Mouse (Mus musculus): ENCODE results near the gene Il17re. TPM values are rescaled to one million over a fixed set of nuclear protein-coding genes. Genes with fewer than 3 reads are reported as not detected.

Il17re gene
- polyA plus RNA-seq, 1 experiment from 2014 or later = 16.2 TPM

- ATAC-seq (no peak), DNase-seq (ENCODE audit: low spot score) (no peak)
- no peaks in the 10 kb centered on the region for H3K4me1 ChIP-seq (ENCODE audit: insufficient read depth, low read depth, low read length)
- no peak overlapping the region for H3K27ac ChIP-seq (ENCODE audit: low read length)
- H3K27me3 ChIP-seq (replicated peaks; ENCODE audit: insufficient read depth, low read length) = no peaks in the 10 kb centered on the region
- WGBS = 94% methylated on average over 3 of the region's 3 CpGs
- no peaks in the 10 kb centered on the region for H3K9me3 ChIP-seq (ENCODE audit: low read length)
- H3K9ac ChIP-seq (replicated peaks; ENCODE audit: low read depth) = no peak overlapping the region
- H3K36me3 ChIP-seq (ENCODE audit: insufficient read depth, low read length) = peaks cover 51% of the 10 kb centered on the region
- H3K4me2 ChIP-seq (replicated peaks; ENCODE audit: low read depth, low read length) = no peak overlapping the region
- TF ChIP-seq CTCF (IDR thresholded peaks at IDR 0.05) (no peak), EP300 (IDR thresholded peaks at IDR 0.05) (no peak)
- H3K4me3 ChIP-seq (ENCODE audit: low read depth, low read length) = no peak overlapping the region
Measured at GRCm38 (mm10) chr6:113514600-113514999, 56.3 kb downstream of the Il17re start.

GRCm38 (mm10) chr6:113517434-113518080 is 59.3 kb downstream of the Il17re start:
- ATAC-seq (no peak), DNase-seq (ENCODE audit: low spot score) (no peak)
- 84% methylated on average over 8 of the region's 8 CpGs for WGBS
- H3K9ac ChIP-seq (replicated peaks; ENCODE audit: low read depth) = no peak overlapping the region
- no peaks in the 10 kb centered on the region for H3K4me1 ChIP-seq (ENCODE audit: insufficient read depth, low read depth, low read length)
- TF ChIP-seq CTCF (IDR thresholded peaks at IDR 0.05) (no peak), EP300 (IDR thresholded peaks at IDR 0.05) (no peak)
- H3K36me3 ChIP-seq (ENCODE audit: insufficient read depth, low read length) = peaks cover 71% of the 10 kb centered on the region
- H3K4me2 ChIP-seq (replicated peaks; ENCODE audit: low read depth, low read length) = no peak overlapping the region
- H3K27ac ChIP-seq (ENCODE audit: low read length) = no peak overlapping the region
- H3K9me3 ChIP-seq (ENCODE audit: low read length) = no peaks in the 10 kb centered on the region
- H3K27me3 ChIP-seq (replicated peaks; ENCODE audit: insufficient read depth, low read length) = no peaks in the 10 kb centered on the region
- H3K4me3 ChIP-seq (ENCODE audit: low read depth, low read length) = no peak overlapping the region

Small RNA genes within 50 kb of the gene (microRNA-seq; reads per million reads assigned to microRNA genes)
- not detected for gene Gm24387

Other genes with a start within 250 kb of the Il17re start
- 27.4 and 33.6 TPM in 2 replicates for gene Mtmr14, start 220.6 kb upstream of the Il17re start, polyA plus RNA-seq (2015; fragmentation: Nextera tagmentation; extraction: Ambion mirVana)
- gene Cpne9, start 176.2 kb upstream of the Il17re start, polyA plus RNA-seq (2015; fragmentation: Nextera tagmentation; extraction: Ambion mirVana) = not detected in 2 replicates
- 8.2 and 9.2 TPM in 2 replicates for gene Brpf1, start 151.3 kb upstream of the Il17re start, polyA plus RNA-seq (2015; fragmentation: Nextera tagmentation; extraction: Ambion mirVana)
- gene Ogg1, start 131.5 kb upstream of the Il17re start, polyA plus RNA-seq (2015; fragmentation: Nextera tagmentation; extraction: Ambion mirVana) = 11.7 and 12.4 TPM in 2 replicates
- gene Camk1, start 114.5 kb upstream of the Il17re start, polyA plus RNA-seq (2015; fragmentation: Nextera tagmentation; extraction: Ambion mirVana) = 110 and 129 TPM in 2 replicates
- 33.2 and 36.7 TPM in 2 replicates for gene Tada3, start 80.6 kb upstream of the Il17re start, polyA plus RNA-seq (2015; fragmentation: Nextera tagmentation; extraction: Ambion mirVana)
- 349 and 358 TPM in 2 replicates for gene Arpc4, start 80.4 kb upstream of the Il17re start, polyA plus RNA-seq (2015; fragmentation: Nextera tagmentation; extraction: Ambion mirVana)
- 11.5 and 12.4 TPM in 2 replicates for gene Ttll3, start 69.2 kb upstream of the Il17re start, polyA plus RNA-seq (2015; fragmentation: Nextera tagmentation; extraction: Ambion mirVana)
- gene Rpusd3, start 39.1 kb upstream of the Il17re start, polyA plus RNA-seq (2015; fragmentation: Nextera tagmentation; extraction: Ambion mirVana) = 11.4 and 12.3 TPM in 2 replicates
- gene Cidec, start 22.7 kb upstream of the Il17re start, polyA plus RNA-seq (2015; fragmentation: Nextera tagmentation; extraction: Ambion mirVana) = 1.1 and 1.3 TPM in 2 replicates
- gene Jagn1, start 15.9 kb upstream of the Il17re start, polyA plus RNA-seq (2015; fragmentation: Nextera tagmentation; extraction: Ambion mirVana) = 57.8 and 60.1 TPM in 2 replicates
- 30.1 and 31.1 TPM in 2 replicates for gene Il17rc, start 12.9 kb downstream of the Il17re start, polyA plus RNA-seq (2015; fragmentation: Nextera tagmentation; extraction: Ambion mirVana)
- gene Creld1, start 24.8 kb downstream of the Il17re start, polyA plus RNA-seq (2015; fragmentation: Nextera tagmentation; extraction: Ambion mirVana) = 25.5 and 27.2 TPM in 2 replicates
- 0.20 and 0.30 TPM in 2 replicates for gene Prrt3, start 43.4 kb downstream of the Il17re start, polyA plus RNA-seq (2015; fragmentation: Nextera tagmentation; extraction: Ambion mirVana)
- gene Emc3, start 73.2 kb downstream of the Il17re start, polyA plus RNA-seq (2015; fragmentation: Nextera tagmentation; extraction: Ambion mirVana) = 93.7 and 95.7 TPM in 2 replicates
- 0.53 and 1.0 TPM in 2 replicates for gene Fancd2, start 73.2 kb downstream of the Il17re start, polyA plus RNA-seq (2015; fragmentation: Nextera tagmentation; extraction: Ambion mirVana)
- gene Fancd2os, start 142.2 kb downstream of the Il17re start, polyA plus RNA-seq (2015; fragmentation: Nextera tagmentation; extraction: Ambion mirVana) = 0.18 TPM in 1 of 2 replicates, not detected in the other
- 215 and 225 TPM in 2 replicates for gene Brk1, start 146.3 kb downstream of the Il17re start, polyA plus RNA-seq (2015; fragmentation: Nextera tagmentation; extraction: Ambion mirVana)
- gene Vhl, start 165.5 kb downstream of the Il17re start, polyA plus RNA-seq (2015; fragmentation: Nextera tagmentation; extraction: Ambion mirVana) = 28.2 and 30.6 TPM in 2 replicates
- 15.6 and 16.1 TPM in 2 replicates for gene Irak2, start 180.0 kb downstream of the Il17re start, polyA plus RNA-seq (2015; fragmentation: Nextera tagmentation; extraction: Ambion mirVana)
- gene Tatdn2, start 238.6 kb downstream of the Il17re start, polyA plus RNA-seq (2015; fragmentation: Nextera tagmentation; extraction: Ambion mirVana) = 1.1 and 1.3 TPM in 2 replicates